In genomic region chr9:65547111-65547510, GRCm38 (mm10) we compare ENCODE assay signal across 17 mouse cellular contexts. TPM values are rescaled to one million over a fixed set of nuclear protein-coding genes. Genes with fewer than 3 reads are reported as not detected.
A peak's percentile ranks its signal among the peaks of the same experiment; 100 is the strongest.
DNase-seq lines count a peak whose midpoint lies in the region; ATAC-seq and TF ChIP-seq lines count a peak whose summit lies in the region.
"Had no signal": no experiment of that assay in that cellular context is flagged by ENCODE, and none has a peak within 500 bp of the region (broad histone marks: within the 10 kb centered on the region; RNA-seq: fewer than 3 reads in every experiment).

No protein-coding gene starts in this region.

- no peaks in the 10 kb centered on the region for H3K9me3 ChIP-seq in heart, embryonic 12.5 days (replicated peaks)
- no peaks in the 10 kb centered on the region for H3K9me3 ChIP-seq in lung, embryonic 15.5 days
- no peaks in the 10 kb centered on the region for H3K9me3 ChIP-seq in liver, postnatal 0 days (ENCODE audit: low read length)
- H3K9me3 ChIP-seq: G1E; midbrain, embryonic 15.5 days; neural tube, embryonic 13.5 days had no signal

- H3K27me3 ChIP-seq in heart, embryonic 12.5 days (replicated peaks) = no peaks in the 10 kb centered on the region
- no peaks in the 10 kb centered on the region for H3K27me3 ChIP-seq in lung, embryonic 15.5 days
- no peaks in the 10 kb centered on the region for H3K27me3 ChIP-seq in liver, postnatal 0 days (ENCODE audit: insufficient read depth, low read length)
- H3K27me3 ChIP-seq: midbrain, embryonic 15.5 days; neural tube, embryonic 13.5 days had no signal

- peaks cover 60% of the 10 kb centered on the region for H3K4me1 ChIP-seq in heart, embryonic 12.5 days (replicated peaks)
- peaks cover 55% of the 10 kb centered on the region for H3K4me1 ChIP-seq in lung, embryonic 15.5 days
- peaks cover 53% of the 10 kb centered on the region for H3K4me1 ChIP-seq in brown adipose tissue, adult 24 weeks (ENCODE audit: control insufficient read depth, insufficient read depth, insufficient read length, low read length)
- H3K4me1 ChIP-seq in liver, postnatal 0 days (ENCODE audit: insufficient read depth) = peaks cover 68% of the 10 kb centered on the region
- H3K4me1 ChIP-seq: midbrain, embryonic 15.5 days had no signal

- no peaks in the 10 kb centered on the region for H3K36me3 ChIP-seq in heart, embryonic 12.5 days
- H3K36me3 ChIP-seq in lung, embryonic 15.5 days = no peaks in the 10 kb centered on the region
- H3K36me3 ChIP-seq in liver, postnatal 0 days (replicated peaks; ENCODE audit: insufficient read depth, low read length) = 0 out of 2 replicates have a peak, but pooled peaks cover 2% of the 10 kb centered on the region
- H3K36me3 ChIP-seq: midbrain, embryonic 15.5 days; neural tube, embryonic 13.5 days had no signal

- no peak overlapping the region for H3K4me2 ChIP-seq in heart, embryonic 12.5 days
- H3K4me2 ChIP-seq in lung, embryonic 15.5 days = no peak overlapping the region
- H3K4me2 ChIP-seq in liver, postnatal 0 days (ENCODE audit: low read depth, low read length) = no peak overlapping the region
- H3K4me2 ChIP-seq: midbrain, embryonic 15.5 days; neural tube, embryonic 13.5 days had no signal

- no peak for ATAC-seq in heart, embryonic 12.5 days (ENCODE audit: insufficient number of reproducible peaks, low FRiP score)
- ATAC-seq in lung, embryonic 15.5 days (ENCODE audit: borderline replicate concordance, extremely low read depth, low FRiP score, low TSS enrichment) = no peak
- ATAC-seq in liver, postnatal 0 days = no peak
- ATAC-seq: midbrain, embryonic 15.5 days had no signal

- no peak for TF ChIP-seq CTCF in liver, postnatal 0 days (IDR thresholded peaks at IDR 0.05; ENCODE audit: low read depth)

- no peak for DNase-seq in heart, postnatal 36 days
- DNase-seq in lung, postnatal 25 days (ENCODE audit: low spot score) = no peak
- no peak for DNase-seq in liver, postnatal 0 days
- no peak for DNase-seq in frontal cortex, postnatal 14 days (ENCODE audit: low spot score in 2 of 2)
- no peak for DNase-seq in thymus, postnatal 10 days (ENCODE audit: low spot score in 2 of 2)
- DNase-seq: kidney, adult 2 months; lung, adult 2 months; right cerebral cortex, adult 18-20 months had no signal

- peak overlapping the region; percentile 56; the same call in 1 of the 2 replicates for H3K27ac ChIP-seq in heart, embryonic 12.5 days (ENCODE audit: poor library complexity, severe bottlenecking)
- 0 out of 2 replicates have a peak overlapping the region, but pooled peaks have one; percentile 14 for H3K27ac ChIP-seq in lung, embryonic 15.5 days
- peak overlapping the region; percentile 61; the same call in 1 of the 2 replicates for H3K27ac ChIP-seq in brown adipose tissue, adult 24 weeks (replicated peaks; ENCODE audit: low read depth, low read length)
- H3K27ac ChIP-seq in liver, postnatal 0 days (ENCODE audit: low read depth) = peak overlapping the region; percentile 80
- H3K27ac ChIP-seq: midbrain, embryonic 15.5 days had no signal

- H3K9ac ChIP-seq in heart, embryonic 12.5 days = no peak overlapping the region
- no peak overlapping the region for H3K9ac ChIP-seq in lung, embryonic 15.5 days
- no peak overlapping the region for H3K9ac ChIP-seq in liver, postnatal 0 days (replicated peaks)
- H3K9ac ChIP-seq: midbrain, embryonic 15.5 days had no signal

- intact Hi-C loops in heart, postnatal 36 days (cut with DNase I) = no loop called here

- WGBS in heart, embryonic 12.5 days = 77% methylated on average over 5 of the region's 5 CpGs
- 70% methylated on average over 5 of the region's 5 CpGs for WGBS in lung, embryonic 15.5 days
- WGBS in liver, postnatal 0 days (ENCODE audit: insufficient replicate concordance) = 81% methylated on average over 5 of the region's 5 CpGs

- H3K4me3 ChIP-seq in heart, embryonic 12.5 days = no peak overlapping the region
- H3K4me3 ChIP-seq in lung, embryonic 15.5 days = no peak overlapping the region
- H3K4me3 ChIP-seq in brown adipose tissue, adult 24 weeks (ENCODE audit: insufficient read depth, low read depth, low read length) = no peak overlapping the region
- H3K4me3 ChIP-seq in liver, postnatal 0 days (ENCODE audit: low read depth, low read length) = no peak overlapping the region
- H3K4me3 ChIP-seq: erythroblast, embryonic 14.5 days; midbrain, embryonic 15.5 days; neural tube, embryonic 13.5 days had no signal

- TF ChIP-seq EP300 in liver, postnatal 0 days (IDR thresholded peaks at IDR 0.05; ENCODE audit: low read depth) = no peak

RNA-seq across cellular contexts. Expression of gene Ankdd1a, which starts 27.1 kb away (rescaled TPM):
- not detected in 2 replicates for polyA plus RNA-seq in heart, embryonic 12.5 days (2016; fragmentation: Nextera tagmentation; extraction: Ambion mirVana)
- total RNA-seq in heart, postnatal 36 days (2021) = not detected
- polyA plus RNA-seq in lung, embryonic 15.5 days (2015; fragmentation: Nextera tagmentation; extraction: Ambion mirVana) = not detected in 2 replicates
- polyA plus RNA-seq in brown adipose tissue, adult 24 weeks (2012; ENCODE audit: insufficient read depth, insufficient read length, missing spikeins) = not detected in 2 replicates
- polyA plus RNA-seq in liver, postnatal 0 days (2015; fragmentation: Nextera tagmentation; extraction: Ambion mirVana) = not detected in 2 replicates
- total RNA-seq: common myeloid progenitor, adult 5-6 weeks had no signal
- polyA plus RNA-seq: C2C12; erythroblast, embryonic 14.5 days; G1E had no signal

RNA-seq across cellular contexts. Expression of gene Plekho2, which starts 32.7 kb away (rescaled TPM):
- polyA plus RNA-seq in heart, embryonic 12.5 days (2016; fragmentation: Nextera tagmentation; extraction: Ambion mirVana) = 14.0 and 14.9 TPM in 2 replicates
- total RNA-seq in heart, postnatal 36 days (2021) = 10 to 100 TPM; 13.3 to 15.3 TPM
- polyA plus RNA-seq in lung, embryonic 15.5 days (2015; fragmentation: Nextera tagmentation; extraction: Ambion mirVana) = 21.7 TPM in 2 replicates
- 6.2 and 7.5 TPM in 2 replicates for polyA plus RNA-seq in brown adipose tissue, adult 24 weeks (2012; ENCODE audit: insufficient read depth, insufficient read length, missing spikeins)
- 14.3 and 14.5 TPM in 2 replicates for polyA plus RNA-seq in liver, postnatal 0 days (2015; fragmentation: Nextera tagmentation; extraction: Ambion mirVana)

RNA-seq across cellular contexts. Expression of gene Pif1, which starts 39.8 kb away (rescaled TPM):
- 12.4 and 14.4 TPM in 2 replicates for polyA plus RNA-seq in heart, embryonic 12.5 days (2016; fragmentation: Nextera tagmentation; extraction: Ambion mirVana)
- total RNA-seq in heart, postnatal 36 days (2021) = under 1 TPM; 0.30 to 0.61 TPM
- polyA plus RNA-seq in lung, embryonic 15.5 days (2015; fragmentation: Nextera tagmentation; extraction: Ambion mirVana) = 16.6 and 19.0 TPM in 2 replicates
- not detected in 2 replicates for polyA plus RNA-seq in brown adipose tissue, adult 24 weeks (2012; ENCODE audit: insufficient read depth, insufficient read length, missing spikeins)
- 3.2 and 3.5 TPM in 2 replicates for polyA plus RNA-seq in liver, postnatal 0 days (2015; fragmentation: Nextera tagmentation; extraction: Ambion mirVana)

Comparison
In these comparisons a context has a peak if more than half of its experiments do, and no peak if none do; other contexts are left out.
1. H3K27ac ChIP-seq: peak in every context shown above with its lines; median percentile 80 in liver, postnatal 0 days; 61 in brown adipose tissue, adult 24 weeks; 56 in heart, embryonic 12.5 days; 14 in lung, embryonic 15.5 days.